Comparison of ENCODE assay signal across 12 mouse cellular contexts in genomic region chr3:143743649-143744048, GRCm38 (mm10).
DNase-seq lines count a peak whose midpoint lies in the region; ATAC-seq and TF ChIP-seq lines count a peak whose summit lies in the region.
"Had no signal": no experiment of that assay in that cellular context is flagged by ENCODE, and none has a peak within 500 bp of the region (broad histone marks: within the 10 kb centered on the region; RNA-seq: fewer than 3 reads in every experiment).

No protein-coding gene starts in this region.

- no peaks in the 10 kb centered on the region for H3K27me3 ChIP-seq in hindbrain, postnatal 0 days (ENCODE audit: insufficient read depth, low read length)
- no peaks in the 10 kb centered on the region for H3K27me3 ChIP-seq in hindbrain, embryonic 13.5 days
- no peaks in the 10 kb centered on the region for H3K27me3 ChIP-seq in lung, embryonic 16.5 days (ENCODE audit: control insufficient read depth, insufficient read depth, low read depth, low read length)
- H3K27me3 ChIP-seq in intestine, embryonic 15.5 days (replicated peaks), result no peaks in the 10 kb centered on the region
- no peaks in the 10 kb centered on the region for H3K27me3 ChIP-seq in liver, postnatal 0 days (ENCODE audit: insufficient read depth, low read length)

- no peak for ATAC-seq in hindbrain, postnatal 0 days
- no peak for ATAC-seq in hindbrain, embryonic 13.5 days (ENCODE audit: low FRiP score)
- 0 out of 2 replicates have a peak, but pooled peaks have one; percentile 13 for ATAC-seq in lung, embryonic 16.5 days (ENCODE audit: low read depth)
- 0 out of 2 replicates have a peak, but pooled peaks have one; percentile 4 for ATAC-seq in intestine, embryonic 15.5 days
- no peak for ATAC-seq in liver, postnatal 0 days
- no peak for ATAC-seq in megakaryocyte progenitor cell, adult 5-6 weeks (replicated peaks; ENCODE audit: poor library complexity)

- H3K9me3 ChIP-seq in hindbrain, postnatal 0 days (ENCODE audit: low read length), result no peaks in the 10 kb centered on the region
- H3K9me3 ChIP-seq in hindbrain, embryonic 13.5 days, result no peaks in the 10 kb centered on the region
- no peaks in the 10 kb centered on the region for H3K9me3 ChIP-seq in lung, embryonic 16.5 days (ENCODE audit: control insufficient read depth, low read length)
- H3K9me3 ChIP-seq in intestine, embryonic 15.5 days, result no peaks in the 10 kb centered on the region
- H3K9me3 ChIP-seq in liver, postnatal 0 days (ENCODE audit: low read length), result no peaks in the 10 kb centered on the region
- H3K9me3 ChIP-seq: forebrain, embryonic 10.5 days; hindbrain, embryonic 10.5 days had no signal

- H3K9ac ChIP-seq in hindbrain, postnatal 0 days (replicated peaks; ENCODE audit: low read length), result no peak overlapping the region
- H3K9ac ChIP-seq in hindbrain, embryonic 13.5 days, result no peak overlapping the region
- H3K9ac ChIP-seq in lung, embryonic 16.5 days (ENCODE audit: low read length), result no peak overlapping the region
- H3K9ac ChIP-seq in intestine, embryonic 15.5 days, result no peak overlapping the region
- no peak overlapping the region for H3K9ac ChIP-seq in liver, postnatal 0 days (replicated peaks)

- H3K4me1 ChIP-seq in hindbrain, postnatal 0 days (ENCODE audit: insufficient read depth, low read length), result no peaks in the 10 kb centered on the region
- no peaks in the 10 kb centered on the region for H3K4me1 ChIP-seq in hindbrain, embryonic 13.5 days (replicated peaks)
- H3K4me1 ChIP-seq in lung, embryonic 16.5 days (replicated peaks; ENCODE audit: control insufficient read depth, insufficient read depth, low read length), result no peaks in the 10 kb centered on the region
- H3K4me1 ChIP-seq in intestine, embryonic 15.5 days (replicated peaks), result peaks cover 3% of the 10 kb centered on the region; the same call in 1 of the 2 replicates
- H3K4me1 ChIP-seq in liver, postnatal 0 days (ENCODE audit: insufficient read depth), result no peaks in the 10 kb centered on the region
- H3K4me1 ChIP-seq: hindbrain, embryonic 10.5 days had no signal

- no peaks in the 10 kb centered on the region for H3K36me3 ChIP-seq in hindbrain, postnatal 0 days (ENCODE audit: insufficient read depth, low read length)
- H3K36me3 ChIP-seq in hindbrain, embryonic 13.5 days, result no peaks in the 10 kb centered on the region
- H3K36me3 ChIP-seq in lung, embryonic 16.5 days (ENCODE audit: control insufficient read depth, insufficient read depth, low read length), result no peaks in the 10 kb centered on the region
- H3K36me3 ChIP-seq in intestine, embryonic 15.5 days, result no peaks in the 10 kb centered on the region
- H3K36me3 ChIP-seq in liver, postnatal 0 days (replicated peaks; ENCODE audit: insufficient read depth, low read length), result no peaks in the 10 kb centered on the region
- H3K36me3 ChIP-seq: forebrain, embryonic 10.5 days; hindbrain, embryonic 10.5 days had no signal

- no peak for DNase-seq in hindbrain, postnatal 0 days (ENCODE audit: low spot score)
- no peak for DNase-seq in lung, postnatal 14 days
- no peak for DNase-seq in liver, postnatal 0 days
- DNase-seq in urinary bladder, postnatal 14 days (ENCODE audit: low spot score), result no peak
- DNase-seq: retina, postnatal 1 day; thymus, adult 18-20 months had no signal

- no peak overlapping the region for H3K27ac ChIP-seq in hindbrain, postnatal 0 days
- no peak overlapping the region for H3K27ac ChIP-seq in hindbrain, embryonic 13.5 days
- H3K27ac ChIP-seq in lung, embryonic 16.5 days (ENCODE audit: low read length), result peak overlapping the region; percentile 78
- H3K27ac ChIP-seq in intestine, embryonic 15.5 days, result no peak overlapping the region
- H3K27ac ChIP-seq in liver, postnatal 0 days (ENCODE audit: low read depth), result no peak overlapping the region
- H3K27ac ChIP-seq: forebrain, embryonic 10.5 days; hindbrain, embryonic 10.5 days had no signal

- no peak for TF ChIP-seq EP300 in liver, postnatal 0 days (IDR thresholded peaks at IDR 0.05; ENCODE audit: low read depth)

- no peak overlapping the region for H3K4me3 ChIP-seq in hindbrain, postnatal 0 days (ENCODE audit: low read length)
- H3K4me3 ChIP-seq in hindbrain, embryonic 13.5 days, result no peak overlapping the region
- H3K4me3 ChIP-seq in lung, embryonic 16.5 days (ENCODE audit: low read length), result peak overlapping the region; percentile 18; the same call in 1 of the 2 replicates
- no peak overlapping the region for H3K4me3 ChIP-seq in intestine, embryonic 15.5 days (replicated peaks)
- peak overlapping the region; percentile 40; the same call in 1 of the 2 replicates for H3K4me3 ChIP-seq in liver, postnatal 0 days (ENCODE audit: low read depth, low read length)
- H3K4me3 ChIP-seq: forebrain, embryonic 10.5 days; hindbrain, embryonic 10.5 days had no signal

- peak overlapping the region; percentile 27; the same call in 1 of the 2 replicates for H3K4me2 ChIP-seq in hindbrain, postnatal 0 days (ENCODE audit: low read depth, low read length)
- no peak overlapping the region for H3K4me2 ChIP-seq in hindbrain, embryonic 13.5 days
- peak overlapping the region; percentile 42 for H3K4me2 ChIP-seq in lung, embryonic 16.5 days (ENCODE audit: low read depth, low read length)
- peak overlapping the region; percentile 49 for H3K4me2 ChIP-seq in intestine, embryonic 15.5 days (replicated peaks)
- peak overlapping the region; percentile 58 for H3K4me2 ChIP-seq in liver, postnatal 0 days (ENCODE audit: low read depth, low read length)

- no peak for TF ChIP-seq CTCF in hindbrain, postnatal 0 days (IDR thresholded peaks at IDR 0.05; ENCODE audit: low read depth)
- no peak for TF ChIP-seq CTCF in liver, postnatal 0 days (IDR thresholded peaks at IDR 0.05; ENCODE audit: low read depth)

- 47% methylated on average over 7 of the region's 7 CpGs for WGBS in hindbrain, postnatal 0 days
- 67% methylated on average over 7 of the region's 7 CpGs for WGBS in hindbrain, embryonic 13.5 days
- 38% methylated on average over 7 of the region's 7 CpGs for WGBS in lung, embryonic 16.5 days
- WGBS in intestine, embryonic 15.5 days, result 34% methylated on average over 7 of the region's 7 CpGs
- 64% methylated on average over 7 of the region's 7 CpGs for WGBS in liver, postnatal 0 days (ENCODE audit: insufficient replicate concordance)

Comparison
In these comparisons a context has a peak if more than half of its experiments do, and no peak if none do; other contexts are left out.
1. ATAC-seq: peak in lung, embryonic 16.5 days (single experiment) and intestine, embryonic 15.5 days (single experiment); none in hindbrain, postnatal 0 days (single experiment), hindbrain, embryonic 13.5 days (single experiment), liver, postnatal 0 days (single experiment) and megakaryocyte progenitor cell, adult 5-6 weeks (single experiment).
2. H3K4me3 ChIP-seq: peak in lung, embryonic 16.5 days (single experiment) and liver, postnatal 0 days (single experiment); none in hindbrain, postnatal 0 days (single experiment), hindbrain, embryonic 13.5 days (single experiment) and intestine, embryonic 15.5 days (single experiment).